Mouse (Mus musculus): ENCODE data around the gene Kif1c. TPM values are rescaled to one million over a fixed set of nuclear protein-coding genes. Genes with fewer than 3 reads are reported as not detected.

Gene Kif1c
- polyA plus RNA-seq, 1 experiment from 2014 or later, result 2.3 TPM

DNA sequence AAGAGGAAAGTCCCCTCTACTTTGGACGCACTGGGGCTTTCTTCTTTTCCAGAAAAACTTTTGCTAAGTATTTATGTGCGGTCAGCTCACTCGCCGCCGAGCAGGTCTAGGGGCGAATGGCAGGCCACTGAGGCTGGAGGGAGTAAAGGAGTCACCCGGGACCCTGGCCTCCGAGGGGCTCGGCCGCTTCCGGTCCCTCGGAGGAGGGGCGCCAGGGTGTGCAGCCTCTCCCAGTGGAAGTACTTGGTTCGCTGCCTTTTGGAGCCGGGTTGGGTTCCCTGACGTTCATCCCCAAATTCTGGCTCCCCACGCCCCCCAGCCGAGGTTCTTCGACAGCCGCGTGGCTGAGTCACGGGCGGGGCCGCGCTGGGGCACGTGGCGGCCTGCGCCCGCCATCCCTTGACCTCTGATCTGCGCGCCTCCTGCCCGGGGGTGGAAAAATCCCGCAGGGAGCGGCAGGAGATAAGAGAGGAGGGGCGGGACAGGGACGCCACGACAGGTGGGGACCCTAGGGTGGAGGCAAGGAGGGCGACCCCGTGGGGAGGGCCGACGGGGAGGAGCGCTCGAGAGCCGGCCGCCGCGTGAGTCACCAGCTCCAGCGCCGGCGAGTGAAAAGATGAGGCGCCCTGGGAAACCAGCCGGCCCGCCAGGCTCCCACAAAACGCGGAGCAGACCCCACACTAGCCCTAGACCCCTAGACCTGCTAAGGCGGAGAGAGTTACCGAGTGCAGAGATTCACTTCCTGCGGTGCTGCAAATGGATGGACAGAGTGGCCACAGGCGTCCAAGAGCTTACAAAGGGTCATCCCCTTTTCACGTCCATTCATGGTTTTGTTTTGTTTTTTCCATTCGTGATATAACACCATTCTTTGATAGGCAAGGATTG is 44.5 kb upstream of the Kif1c start:
- WGBS, result under 1% methylated on average over 61 of the region's 61 CpGs
- peak; percentile 47 for ATAC-seq
- H3K9ac ChIP-seq (ENCODE audit: low read depth, low read length), result peak overlapping the region; percentile 100
- H3K4me1 ChIP-seq (ENCODE audit: control insufficient read depth, insufficient read depth, low read length), result peaks cover 49% of the 10 kb centered on the region
- peak overlapping the region; percentile 99 for H3K4me3 ChIP-seq (ENCODE audit: low read length)
- H3K4me2 ChIP-seq (ENCODE audit: low read depth, low read length), result peak overlapping the region; percentile 94
- H3K27me3 ChIP-seq (replicated peaks; ENCODE audit: control insufficient read depth, insufficient read depth, low read length), result no peaks in the 10 kb centered on the region
- H3K36me3 ChIP-seq (ENCODE audit: control insufficient read depth, insufficient read depth, low read length), result peaks cover 7% of the 10 kb centered on the region
- H3K9me3 ChIP-seq (ENCODE audit: control insufficient read depth, low read length), result no peaks in the 10 kb centered on the region
- peak overlapping the region; percentile 100 for H3K27ac ChIP-seq (ENCODE audit: low read length)

DNA sequence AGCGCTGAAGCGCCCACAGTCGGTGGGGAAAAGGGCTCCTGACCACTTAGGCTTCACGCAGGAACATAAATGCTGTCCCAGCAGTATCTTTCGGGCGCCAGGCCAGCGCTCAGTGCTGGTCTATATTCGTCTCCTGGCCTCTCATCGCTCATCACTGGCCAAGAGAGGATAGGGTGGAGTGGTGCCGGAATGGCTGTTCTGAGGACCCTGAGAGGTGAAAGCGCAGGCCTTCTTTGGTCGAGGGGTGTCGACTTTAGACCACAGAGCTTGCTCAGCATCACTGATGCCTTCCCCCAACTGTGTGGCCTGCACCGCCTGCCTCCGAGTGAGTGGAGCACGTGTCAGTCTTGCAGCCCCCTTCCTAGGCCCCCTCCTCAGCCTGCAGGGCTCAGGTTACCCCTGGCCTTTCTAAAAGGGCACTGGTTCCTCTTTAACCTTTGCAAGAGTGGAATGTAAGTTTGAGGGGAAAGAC is 43.9 kb upstream of the Kif1c start:
- Histone ChIP-seq H3K4me2 (ENCODE audit: low read depth, low read length) (peak overlapping the region; percentile 94), H3K9me3 (ENCODE audit: control insufficient read depth, low read length) (no peaks in the 10 kb centered on the region), H3K4me3 (ENCODE audit: low read length) (peak overlapping the region; percentile 99), H3K27me3 (replicated peaks; ENCODE audit: control insufficient read depth, insufficient read depth, low read length) (no peaks in the 10 kb centered on the region), H3K27ac (ENCODE audit: low read length) (peak overlapping the region; percentile 100), H3K9ac (ENCODE audit: low read depth, low read length) (peak overlapping the region; percentile 100), H3K4me1 (ENCODE audit: control insufficient read depth, insufficient read depth, low read length) (peaks cover 43% of the 10 kb centered on the region), H3K36me3 (ENCODE audit: control insufficient read depth, insufficient read depth, low read length) (0 out of 2 replicates have a peak, but pooled peaks cover 1% of the 10 kb centered on the region)
- 8% methylated on average over 16 of the region's 16 CpGs for WGBS
- no peak for ATAC-seq

DNA sequence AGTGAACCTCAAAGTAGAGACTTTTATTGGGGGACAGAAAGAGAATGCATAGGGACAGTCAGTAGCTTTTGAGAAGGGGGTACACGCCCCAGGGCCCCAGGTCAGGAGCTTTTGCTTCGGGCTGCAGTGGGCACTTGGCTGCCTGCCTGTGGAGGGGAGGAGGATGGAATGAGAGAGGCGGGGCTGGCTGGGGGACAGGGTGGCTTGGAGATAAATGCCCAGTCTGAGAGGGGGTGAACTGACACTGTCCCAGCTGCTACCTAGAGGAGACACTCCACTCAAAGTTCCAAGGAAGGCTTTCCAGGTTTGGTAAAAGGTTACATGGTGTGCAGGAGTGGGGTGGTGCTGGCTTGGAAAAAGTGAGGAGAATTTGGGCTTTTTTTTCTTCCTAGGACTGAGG is 43.4 kb upstream of the Kif1c start, which contains the start of gene Eno3:
TSS of gene Eno3 (plus strand) at position 239 of the 400 bp plus-strand sequence.
- Histone ChIP-seq H3K27ac (ENCODE audit: low read length) (peak within 1 kb of the TSS; percentile 100), H3K4me2 (ENCODE audit: low read depth, low read length) (peak within 1 kb of the TSS; percentile 94), H3K9me3 (ENCODE audit: control insufficient read depth, low read length) (no peaks in the 10 kb centered on the region), H3K36me3 (ENCODE audit: control insufficient read depth, insufficient read depth, low read length) (no peaks in the 10 kb centered on the region), H3K4me1 (ENCODE audit: control insufficient read depth, insufficient read depth, low read length) (peaks cover 39% of the 10 kb centered on the region), H3K9ac (ENCODE audit: low read depth, low read length) (peak within 1 kb of the TSS; percentile 100), H3K4me3 (ENCODE audit: low read length) (peak within 1 kb of the TSS; percentile 99), H3K27me3 (replicated peaks; ENCODE audit: control insufficient read depth, insufficient read depth, low read length) (no peaks in the 10 kb centered on the region)
- 16% methylated on average over 3 of the region's 3 CpGs for WGBS
- no peak for ATAC-seq

DNA sequence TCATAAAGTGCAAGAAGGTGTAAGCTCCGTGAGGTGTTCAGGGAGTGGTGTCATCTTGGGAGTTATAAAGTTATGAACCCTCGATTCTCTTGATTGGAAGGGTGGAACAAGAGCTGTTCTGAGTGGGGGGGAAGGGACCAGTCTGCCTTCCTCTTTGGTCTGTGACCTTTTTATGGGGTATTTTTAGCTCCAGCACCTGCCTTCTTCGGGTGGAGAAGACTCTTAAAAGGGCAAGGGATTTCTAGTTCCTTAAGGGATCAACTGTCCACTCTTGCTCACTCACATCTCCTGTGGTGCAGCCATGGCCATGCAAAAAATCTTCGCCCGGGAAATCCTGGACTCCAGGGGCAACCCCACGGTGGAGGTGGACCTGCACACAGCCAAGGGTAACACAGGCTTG is 42.8 kb upstream of the Kif1c start:
- no peaks in the 10 kb centered on the region for H3K9me3 ChIP-seq (ENCODE audit: control insufficient read depth, low read length)
- H3K4me3 ChIP-seq (ENCODE audit: low read length), result no peak overlapping the region
- H3K4me2 ChIP-seq (ENCODE audit: low read depth, low read length), result no peak overlapping the region
- H3K9ac ChIP-seq (ENCODE audit: low read depth, low read length), result no peak overlapping the region
- peaks cover under 1% of the 10 kb centered on the region; the same call in 1 of the 2 replicates for H3K36me3 ChIP-seq (ENCODE audit: control insufficient read depth, insufficient read depth, low read length)
- 35% methylated on average over 6 of the region's 6 CpGs for WGBS
- no peak overlapping the region for H3K27ac ChIP-seq (ENCODE audit: low read length)
- H3K27me3 ChIP-seq (replicated peaks; ENCODE audit: control insufficient read depth, insufficient read depth, low read length), result no peaks in the 10 kb centered on the region
- no peak for ATAC-seq
- H3K4me1 ChIP-seq (ENCODE audit: control insufficient read depth, insufficient read depth, low read length), result peaks cover 34% of the 10 kb centered on the region

- WGBS, result 62% methylated on average over 9 of the region's 9 CpGs
- H3K27me3 ChIP-seq (replicated peaks; ENCODE audit: control insufficient read depth, insufficient read depth, low read length), result no peaks in the 10 kb centered on the region
- H3K4me3 ChIP-seq (ENCODE audit: low read length), result no peak overlapping the region
- H3K36me3 ChIP-seq (ENCODE audit: control insufficient read depth, insufficient read depth, low read length), result peaks cover 2% of the 10 kb centered on the region; the same call in 1 of the 2 replicates
- ATAC-seq, result no peak
- no peak overlapping the region for H3K27ac ChIP-seq (ENCODE audit: low read length)
- H3K4me1 ChIP-seq (ENCODE audit: control insufficient read depth, insufficient read depth, low read length), result peaks cover 31% of the 10 kb centered on the region
- no peak overlapping the region for H3K4me2 ChIP-seq (ENCODE audit: low read depth, low read length)
- H3K9me3 ChIP-seq (ENCODE audit: control insufficient read depth, low read length), result no peaks in the 10 kb centered on the region
- H3K9ac ChIP-seq (ENCODE audit: low read depth, low read length), result no peak overlapping the region
These were observed 42.4 kb upstream of the Kif1c start for GRCm38 (mm10) chr11:70657991-70658390.

DNA sequence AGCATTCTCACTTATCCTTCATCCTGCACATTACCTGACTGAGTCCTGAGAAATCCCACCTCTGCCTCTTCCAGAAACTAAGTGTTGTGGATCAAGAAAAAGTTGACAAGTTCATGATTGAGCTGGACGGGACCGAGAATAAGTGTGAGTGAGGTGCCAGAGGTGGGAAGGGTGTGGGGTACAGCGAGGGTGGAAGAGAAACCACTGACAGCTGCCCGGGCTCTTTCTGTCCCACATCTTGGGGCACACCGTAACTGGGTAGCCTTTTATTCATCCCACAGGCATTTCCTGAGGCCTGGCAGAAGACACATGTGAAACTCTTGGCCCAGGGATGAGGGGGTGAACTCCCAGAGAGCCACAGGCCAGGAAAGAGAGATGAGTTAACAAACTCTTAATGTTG is 41.8 kb upstream of the Kif1c start:
- H3K4me1 ChIP-seq (ENCODE audit: control insufficient read depth, insufficient read depth, low read length), result peaks cover 31% of the 10 kb centered on the region
- no peaks in the 10 kb centered on the region for H3K27me3 ChIP-seq (replicated peaks; ENCODE audit: control insufficient read depth, insufficient read depth, low read length)
- no peak overlapping the region for H3K27ac ChIP-seq (ENCODE audit: low read length)
- no peaks in the 10 kb centered on the region for H3K9me3 ChIP-seq (ENCODE audit: control insufficient read depth, low read length)
- no peak overlapping the region for H3K4me3 ChIP-seq (ENCODE audit: low read length)
- H3K36me3 ChIP-seq (ENCODE audit: control insufficient read depth, insufficient read depth, low read length), result peaks cover 2% of the 10 kb centered on the region; the same call in 1 of the 2 replicates
- no peak overlapping the region for H3K4me2 ChIP-seq (ENCODE audit: low read depth, low read length)
- ATAC-seq, result no peak
- H3K9ac ChIP-seq (ENCODE audit: low read depth, low read length), result no peak overlapping the region
- 85% methylated on average over 5 of the region's 5 CpGs for WGBS

- H3K27ac ChIP-seq (ENCODE audit: low read length), result no peak overlapping the region
These were observed 41.4 kb upstream of the Kif1c start for GRCm38 (mm10) chr11:70658942-70659341.

GRCm38 (mm10) chr11:70660571-70660970 is 39.8 kb upstream of the Kif1c start:
- H3K9me3 ChIP-seq (ENCODE audit: control insufficient read depth, low read length), result no peaks in the 10 kb centered on the region
- 88% methylated on average over 8 of the region's 8 CpGs for WGBS
- H3K9ac ChIP-seq (ENCODE audit: low read depth, low read length), result no peak overlapping the region
- no peak for ATAC-seq
- no peak overlapping the region for H3K4me2 ChIP-seq (ENCODE audit: low read depth, low read length)
- H3K36me3 ChIP-seq (ENCODE audit: control insufficient read depth, insufficient read depth, low read length), result peaks cover 12% of the 10 kb centered on the region
- no peak overlapping the region for H3K27ac ChIP-seq (ENCODE audit: low read length)
- H3K4me1 ChIP-seq (ENCODE audit: control insufficient read depth, insufficient read depth, low read length), result peaks cover 31% of the 10 kb centered on the region
- no peaks in the 10 kb centered on the region for H3K27me3 ChIP-seq (replicated peaks; ENCODE audit: control insufficient read depth, insufficient read depth, low read length)
- no peak overlapping the region for H3K4me3 ChIP-seq (ENCODE audit: low read length)

More at GRCm38 (mm10) chr11:70658942-70659341, 41.4 kb upstream of the Kif1c start:
- Histone ChIP-seq H3K27me3 (replicated peaks; ENCODE audit: control insufficient read depth, insufficient read depth, low read length) (no peaks in the 10 kb centered on the region), H3K4me1 (ENCODE audit: control insufficient read depth, insufficient read depth, low read length) (peaks cover 31% of the 10 kb centered on the region), H3K9ac (ENCODE audit: low read depth, low read length) (0 out of 2 replicates have a peak overlapping the region, but pooled peaks have one; percentile 33), H3K4me2 (ENCODE audit: low read depth, low read length) (no peak overlapping the region), H3K9me3 (ENCODE audit: control insufficient read depth, low read length) (no peaks in the 10 kb centered on the region), H3K4me3 (ENCODE audit: low read length) (no peak overlapping the region), H3K36me3 (ENCODE audit: control insufficient read depth, insufficient read depth, low read length) (peaks cover 2% of the 10 kb centered on the region; the same call in 1 of the 2 replicates)
- no peak for ATAC-seq
- WGBS, result 57% methylated on average over 8 of the region's 8 CpGs

DNA sequence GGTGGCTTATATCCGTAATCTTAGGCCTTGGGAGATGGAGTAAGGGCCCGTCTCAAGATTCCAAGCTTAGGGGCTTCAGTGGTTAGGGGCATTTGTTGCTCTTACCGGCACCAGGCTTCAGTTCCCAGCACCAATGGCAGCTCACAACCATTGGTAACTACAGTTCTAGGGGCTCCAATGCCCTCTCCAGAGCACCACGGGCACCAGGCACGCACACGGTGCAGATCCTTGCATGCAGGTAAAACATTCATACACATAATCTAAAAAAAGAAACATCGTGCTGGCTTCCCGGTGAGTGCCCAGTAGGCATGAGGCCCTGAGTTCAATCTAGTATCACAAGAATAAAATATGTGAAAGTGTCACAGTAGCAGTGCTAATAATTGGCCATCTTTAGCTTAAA is 37.2 kb upstream of the Kif1c start:
- no peaks in the 10 kb centered on the region for H3K9me3 ChIP-seq (ENCODE audit: control insufficient read depth, low read length)
- H3K36me3 ChIP-seq (ENCODE audit: control insufficient read depth, insufficient read depth, low read length), result peaks cover 12% of the 10 kb centered on the region
- ATAC-seq, result no peak
- no peak overlapping the region for H3K27ac ChIP-seq (ENCODE audit: low read length)
- WGBS, result 93% methylated on average over 8 of the region's 8 CpGs
- H3K4me3 ChIP-seq (ENCODE audit: low read length), result no peak overlapping the region
- no peak overlapping the region for H3K4me2 ChIP-seq (ENCODE audit: low read depth, low read length)
- no peaks in the 10 kb centered on the region for H3K27me3 ChIP-seq (replicated peaks; ENCODE audit: control insufficient read depth, insufficient read depth, low read length)
- peaks cover 10% of the 10 kb centered on the region for H3K4me1 ChIP-seq (ENCODE audit: control insufficient read depth, insufficient read depth, low read length)
- H3K9ac ChIP-seq (ENCODE audit: low read depth, low read length), result no peak overlapping the region
